9 mouse cellular contexts compared by ENCODE assay signal in the genomic region with DNA sequence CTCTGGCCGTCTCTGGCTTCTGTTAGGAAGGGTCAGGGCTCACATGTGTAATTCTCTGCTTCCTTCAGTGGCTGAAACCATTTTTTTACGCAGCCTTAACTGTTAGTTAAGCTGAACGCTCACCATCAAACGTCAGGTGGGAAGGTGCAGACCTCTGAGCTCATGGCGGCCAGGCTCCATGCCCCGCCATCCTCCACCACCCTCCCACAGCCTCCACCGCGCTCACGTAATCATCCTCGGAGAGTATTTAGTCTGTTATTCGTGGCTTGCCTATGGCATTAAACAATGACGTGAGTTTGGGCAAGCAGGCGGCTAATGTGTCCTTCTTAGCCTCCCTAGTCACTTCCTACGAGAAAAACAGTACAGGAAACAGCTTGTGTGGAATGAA.
A peak's percentile ranks its signal among the peaks of the same experiment; 100 is the strongest.
DNase-seq lines count a peak whose midpoint lies in the region; ATAC-seq and TF ChIP-seq lines count a peak whose summit lies in the region.
"Had no signal": no experiment of that assay in that cellular context is flagged by ENCODE, and none has a peak within 500 bp of the region (broad histone marks: within the 10 kb centered on the region; RNA-seq: fewer than 3 reads in every experiment).

No protein-coding gene starts in this region.

- no peak for TF ChIP-seq EP300 in heart, adult 2 months (IDR thresholded peaks at IDR 0.05; ENCODE audit: insufficient read depth, low read depth, low read length)

- no peaks in the 10 kb centered on the region for H3K36me3 ChIP-seq in heart, adult 2 months (ENCODE audit: control insufficient read depth, insufficient read depth, low read length)
- H3K36me3 ChIP-seq in lung, embryonic 14.5 days (ENCODE audit: insufficient read depth): no peaks in the 10 kb centered on the region
- no peaks in the 10 kb centered on the region for H3K36me3 ChIP-seq in hindbrain, embryonic 16.5 days (ENCODE audit: control insufficient read depth, insufficient read depth, low read length)
- H3K36me3 ChIP-seq in neural tube, embryonic 13.5 days: no peaks in the 10 kb centered on the region

- H3K27me3 ChIP-seq in heart, adult 2 months (ENCODE audit: control insufficient read depth, insufficient read depth, low read length): no peaks in the 10 kb centered on the region
- H3K27me3 ChIP-seq in lung, embryonic 14.5 days (ENCODE audit: insufficient read depth, low read length): 0 out of 2 replicates have a peak, but pooled peaks cover 4% of the 10 kb centered on the region
- H3K27me3 ChIP-seq in hindbrain, embryonic 16.5 days (replicated peaks; ENCODE audit: control insufficient read depth, insufficient read depth, low read length): no peaks in the 10 kb centered on the region
- H3K27me3 ChIP-seq in neural tube, embryonic 13.5 days: no peaks in the 10 kb centered on the region

- no peak for DNase-seq in heart, adult 2 months
- no peak for DNase-seq in heart, adult 8-10 months (ENCODE audit: low spot score)
- DNase-seq in lung, embryonic 14.5 days: peak; percentile 31
- DNase-seq in lung, adult 18-20 months: no peak
- no peak for DNase-seq in adrenal gland, postnatal 36 days
- no peak for DNase-seq in adrenal gland, adult (ENCODE audit: inconsistent age in 2 of 2, low spot score in 1 of 2)

- peak overlapping the region; percentile 61 for H3K4me2 ChIP-seq in lung, embryonic 14.5 days
- H3K4me2 ChIP-seq in hindbrain, embryonic 16.5 days (ENCODE audit: low read length): peak overlapping the region; percentile 47
- H3K4me2 ChIP-seq in neural tube, embryonic 13.5 days: peak overlapping the region; percentile 41

- WGBS in heart, adult 2 months: 30% methylated on average over 14 of the region's 14 CpGs
- WGBS in lung, embryonic 14.5 days: 19% methylated on average over 14 of the region's 14 CpGs
- WGBS in hindbrain, embryonic 16.5 days: 56% methylated on average over 14 of the region's 14 CpGs
- 65% methylated on average over 14 of the region's 14 CpGs for WGBS in neural tube, embryonic 13.5 days

- H3K79me2 ChIP-seq in heart, adult 2 months (replicated peaks; ENCODE audit: control insufficient read depth, insufficient read depth, low read length): no peaks in the 10 kb centered on the region

- H3K4me1 ChIP-seq in heart, adult 2 months (ENCODE audit: control insufficient read depth, insufficient read depth, low read length): peaks cover 1% of the 10 kb centered on the region
- H3K4me1 ChIP-seq in lung, embryonic 14.5 days (ENCODE audit: insufficient read depth): peaks cover 29% of the 10 kb centered on the region
- H3K4me1 ChIP-seq in hindbrain, embryonic 16.5 days (ENCODE audit: control insufficient read depth, insufficient read depth, low read depth, low read length): peaks cover 7% of the 10 kb centered on the region
- peaks cover 21% of the 10 kb centered on the region for H3K4me1 ChIP-seq in neural tube, embryonic 13.5 days (replicated peaks)

- no peak for TF ChIP-seq POLR2A in heart, adult 2 months (IDR thresholded peaks at IDR 0.05; ENCODE audit: insufficient read depth, low read depth, low read length)

- no peak overlapping the region for H3K27ac ChIP-seq in heart, adult 2 months
- H3K27ac ChIP-seq in lung, embryonic 14.5 days (ENCODE audit: low read depth): peak overlapping the region; percentile 52; the same call in 1 of the 2 replicates
- H3K27ac ChIP-seq in hindbrain, embryonic 16.5 days (ENCODE audit: low read depth, low read length): no peak overlapping the region
- no peak overlapping the region for H3K27ac ChIP-seq in neural tube, embryonic 13.5 days (replicated peaks)

- H3K4me3 ChIP-seq in heart, adult 2 months: peak overlapping the region; percentile 8; the same call in 1 of the 2 replicates
- H3K4me3 ChIP-seq in lung, embryonic 14.5 days (ENCODE audit: low read depth, low read length): peak overlapping the region; percentile 20
- peak overlapping the region; percentile 14; the same call in 1 of the 2 replicates for H3K4me3 ChIP-seq in hindbrain, embryonic 16.5 days (ENCODE audit: low read length)
- H3K4me3 ChIP-seq in neural tube, embryonic 13.5 days: no peak overlapping the region
- H3K4me3 ChIP-seq: erythroblast, embryonic 14.5 days had no signal

- H3K9ac ChIP-seq in heart, adult 2 months (ENCODE audit: low read depth, low read length): no peak overlapping the region
- no peak overlapping the region; the same call in 1 of the 2 replicates for H3K9ac ChIP-seq in lung, embryonic 14.5 days
- H3K9ac ChIP-seq in hindbrain, embryonic 16.5 days (ENCODE audit: low read depth, low read length): peak overlapping the region; percentile 33
- no peak overlapping the region for H3K9ac ChIP-seq in neural tube, embryonic 13.5 days

- peak; percentile 6; the same call in 1 of the 2 replicates for ATAC-seq in lung, embryonic 14.5 days (ENCODE audit: insufficient read depth)
- peak; percentile 24 for ATAC-seq in hindbrain, embryonic 16.5 days
- peak; percentile 51 for ATAC-seq in neural tube, embryonic 13.5 days (ENCODE audit: low read depth)

- no peaks in the 10 kb centered on the region for H3K9me3 ChIP-seq in lung, embryonic 14.5 days (ENCODE audit: low read depth, low read length)
- peaks cover 3% of the 10 kb centered on the region for H3K9me3 ChIP-seq in hindbrain, embryonic 16.5 days (ENCODE audit: control insufficient read depth, low read length)
- peaks cover 5% of the 10 kb centered on the region; the same call in 1 of the 2 replicates for H3K9me3 ChIP-seq in neural tube, embryonic 13.5 days

- no peak for TF ChIP-seq CTCF in heart, adult 2 months (IDR thresholded peaks at IDR 0.05)
- TF ChIP-seq CTCF in lung, embryonic 14.5 days (IDR thresholded peaks at IDR 0.05; ENCODE audit: low read depth): no peak

- intact Hi-C loops in heart, adult 2 months (cut with DNase I): no loop called here
